Mouse (Mus musculus) forebrain, embryonic 12.5 days (tissue): ENCODE measurements at regions not wholly inside any gene's neighbourhood (a gene's known extent, or its start where the extent isn't known, plus 50 kb on each side); places are given as distances from the start of the nearest gene placed in this dataset.

Source experiments
- ATAC-seq: fragments of 200-750 bp; cut with Nextera tagmentation; 2 replicates; pipeline ENCODE4 v1.8.0; 2017; ENCODE audit warnings: moderate TSS enrichment; ENCODE audit not compliant: low FRiP score
- H3K27ac ChIP-seq: fragments of 300-500 bp; sonication (generic); 2 replicates; pipeline ENCODE4 v1.5.1; 2016; ENCODE audit warnings: mild to moderate bottlenecking
- H3K27me3 ChIP-seq: fragments of 300-500 bp; sonication (generic); 2 replicates; pipeline ENCODE4 v1.6.1; 2016; ENCODE audit warnings: mild to moderate bottlenecking
- H3K36me3 ChIP-seq: fragments of 300-500 bp; sonication (generic); replicated peaks from 2 replicates; pipeline ENCODE4 v1.6.1; 2016; ENCODE audit warnings: mild to moderate bottlenecking
- H3K4me1 ChIP-seq: fragments of 300-500 bp; sonication (generic); 2 replicates; pipeline ENCODE4 v1.6.1; 2016
- H3K4me2 ChIP-seq: fragments of 300-500 bp; sonication (generic); 2 replicates; pipeline ENCODE4 v1.6.1; 2016; ENCODE audit warnings: mild to moderate bottlenecking, moderate library complexity
- H3K4me3 ChIP-seq: fragments of 300-500 bp; sonication (generic); replicated peaks from 2 replicates; pipeline ENCODE4 v1.5.1; 2016; ENCODE audit warnings: mild to moderate bottlenecking
- H3K9ac ChIP-seq: fragments of 300-500 bp; sonication (generic); 2 replicates; pipeline ENCODE4 v1.6.1; 2016; ENCODE audit warnings: mild to moderate bottlenecking
- H3K9me3 ChIP-seq: fragments of 300-500 bp; sonication (generic); 2 replicates; pipeline ENCODE4 v1.6.1; 2016
- WGBS: fragments of 180-500 bp; shearing (Covaris S2); methylation state at CpG from one replicate; pipeline ENCODE4 v1.1.7; 2016; 5-methylcytosine and 5-hydroxymethylcytosine counted together

DNA sequence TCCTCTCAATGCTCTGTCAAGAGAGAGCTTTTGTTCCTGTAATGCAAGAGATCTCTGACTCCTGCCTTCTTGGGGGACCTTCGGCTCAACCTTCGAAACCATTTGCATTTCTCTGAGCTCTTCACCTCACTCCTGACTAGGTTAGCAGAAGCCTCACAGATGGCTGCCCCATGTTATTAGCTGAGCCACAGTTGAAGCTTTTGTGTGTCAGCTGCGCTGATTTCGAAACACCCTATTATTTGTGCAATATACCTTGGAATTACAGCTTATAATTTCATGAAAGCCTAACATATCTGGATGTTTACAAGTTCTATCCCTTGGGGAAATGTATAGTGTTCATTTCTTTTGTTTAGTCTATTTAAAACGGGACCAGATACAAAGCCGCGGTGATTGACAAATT is 338.7 kb upstream of the 4930535I16Rik start:
- peaks cover 66% of the 10 kb centered on the region for H3K27me3 ChIP-seq
- no peaks in the 10 kb centered on the region for H3K36me3 ChIP-seq
- 63% methylated on average over 7 of the region's 7 CpGs for WGBS
- peaks cover 38% of the 10 kb centered on the region for H3K4me1 ChIP-seq
- no peak for ATAC-seq
- H3K4me3 ChIP-seq: no peak overlapping the region
- H3K4me2 ChIP-seq: no peak overlapping the region
- H3K9ac ChIP-seq: no peak overlapping the region
- no peak overlapping the region for H3K27ac ChIP-seq
- H3K9me3 ChIP-seq: 0 out of 2 replicates have a peak, but pooled peaks cover under 1% of the 10 kb centered on the region

DNA sequence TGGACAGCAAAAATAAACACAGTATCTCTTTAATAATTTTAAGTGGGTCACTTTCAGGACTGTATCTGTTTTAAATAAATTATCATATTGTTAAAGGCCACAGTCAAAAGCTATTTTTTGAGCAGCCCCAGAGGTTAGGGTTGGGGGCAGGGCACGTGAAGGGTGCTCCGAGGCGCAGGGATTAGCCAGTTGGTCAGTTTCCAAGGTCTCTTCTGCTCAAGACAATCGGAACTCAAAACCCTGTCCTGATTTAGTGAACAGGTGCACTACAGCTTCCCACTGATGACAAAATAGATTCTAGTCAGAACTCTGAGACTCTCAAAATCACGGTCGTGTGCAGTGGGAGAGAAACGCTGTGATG is 337.3 kb upstream of the 4930535I16Rik start:
- no peaks in the 10 kb centered on the region for H3K36me3 ChIP-seq
- peak; percentile 51 for ATAC-seq
- H3K27me3 ChIP-seq: peaks cover 70% of the 10 kb centered on the region
- H3K9me3 ChIP-seq: no peaks in the 10 kb centered on the region
- peak overlapping the region; percentile 44; the same call in 1 of the 2 replicates for H3K4me2 ChIP-seq
- no peak overlapping the region for H3K9ac ChIP-seq
- H3K4me3 ChIP-seq: no peak overlapping the region
- H3K27ac ChIP-seq: no peak overlapping the region
- 17% methylated on average over 7 of the region's 7 CpGs for WGBS
- H3K4me1 ChIP-seq: peaks cover 38% of the 10 kb centered on the region

DNA sequence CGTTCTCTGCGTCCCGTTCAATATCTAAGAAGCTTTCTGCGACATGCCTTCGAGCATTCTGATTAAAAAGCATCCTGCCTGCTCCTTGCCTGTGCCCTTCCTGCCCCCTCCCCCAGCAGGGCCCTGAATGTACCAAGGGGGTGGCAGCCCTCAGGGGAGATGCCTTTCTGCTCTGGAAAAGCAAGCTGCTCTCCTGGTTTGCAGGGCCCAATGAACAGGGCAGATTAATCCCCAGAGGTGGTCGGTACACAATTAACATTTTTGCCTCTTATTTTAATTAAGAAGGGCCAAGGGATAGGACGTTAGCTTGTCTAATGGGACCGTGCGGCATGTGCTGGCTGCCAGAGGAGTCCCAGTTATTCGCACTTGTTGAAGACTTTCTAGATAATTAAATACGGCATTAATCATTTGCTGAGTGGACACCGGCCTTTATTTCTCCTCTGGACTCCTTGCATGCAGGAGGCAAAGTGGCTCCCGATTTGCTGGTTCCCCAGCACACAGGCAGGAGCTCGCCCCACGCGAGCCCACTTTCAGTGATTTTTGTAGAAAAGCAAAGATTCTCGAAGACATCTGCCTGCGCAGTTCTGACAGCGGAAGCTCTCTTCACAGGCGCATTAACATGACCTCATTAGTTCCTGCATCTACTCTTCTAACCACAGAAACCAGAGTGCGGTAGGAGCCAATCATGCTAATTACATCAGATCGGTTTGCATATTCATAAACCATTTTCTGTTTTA is 336.8 kb upstream of the 4930535I16Rik start:
- peak overlapping the region; percentile 56 for H3K27ac ChIP-seq
- H3K4me1 ChIP-seq: peaks cover 38% of the 10 kb centered on the region
- H3K4me3 ChIP-seq: no peak overlapping the region
- H3K27me3 ChIP-seq: peaks cover 72% of the 10 kb centered on the region
- no peaks in the 10 kb centered on the region for H3K9me3 ChIP-seq
- peak overlapping the region; percentile 44 for H3K4me2 ChIP-seq
- WGBS: 8% methylated on average over 22 of the region's 22 CpGs
- H3K36me3 ChIP-seq: no peaks in the 10 kb centered on the region
- H3K9ac ChIP-seq: peak overlapping the region; percentile 38; the same call in 1 of the 2 replicates
- peak; percentile 63 for ATAC-seq

DNA sequence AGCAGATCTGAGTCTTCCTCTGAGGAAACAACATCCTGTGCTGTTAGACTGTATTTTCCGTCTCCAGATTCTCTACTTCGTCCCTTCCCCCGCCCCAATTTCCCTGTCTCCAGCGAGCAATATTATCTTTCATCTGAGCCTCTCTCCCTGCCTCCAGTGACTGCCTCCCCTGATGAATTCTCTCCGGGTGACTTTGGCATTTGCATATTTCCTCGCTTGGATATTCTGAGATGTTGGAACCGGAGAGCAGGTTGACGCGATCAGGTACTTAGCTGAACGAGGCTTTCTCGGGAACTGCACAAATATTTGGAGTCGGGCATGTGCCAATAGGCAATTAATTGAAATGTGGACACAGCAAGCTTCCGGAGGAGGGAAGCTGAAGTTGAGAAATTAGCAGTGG is 323.8 kb upstream of the 4930535I16Rik start:
- Histone ChIP-seq H3K36me3 (no peaks in the 10 kb centered on the region), H3K4me2 (no peak overlapping the region), H3K9me3 (no peaks in the 10 kb centered on the region), H3K4me3 (no peak overlapping the region), H3K9ac (no peak overlapping the region), H3K4me1 (peaks cover 16% of the 10 kb centered on the region), H3K27ac (no peak overlapping the region), H3K27me3 (peaks cover 11% of the 10 kb centered on the region)
- ATAC-seq: no peak
- WGBS: 36% methylated on average over 13 of the region's 13 CpGs

DNA sequence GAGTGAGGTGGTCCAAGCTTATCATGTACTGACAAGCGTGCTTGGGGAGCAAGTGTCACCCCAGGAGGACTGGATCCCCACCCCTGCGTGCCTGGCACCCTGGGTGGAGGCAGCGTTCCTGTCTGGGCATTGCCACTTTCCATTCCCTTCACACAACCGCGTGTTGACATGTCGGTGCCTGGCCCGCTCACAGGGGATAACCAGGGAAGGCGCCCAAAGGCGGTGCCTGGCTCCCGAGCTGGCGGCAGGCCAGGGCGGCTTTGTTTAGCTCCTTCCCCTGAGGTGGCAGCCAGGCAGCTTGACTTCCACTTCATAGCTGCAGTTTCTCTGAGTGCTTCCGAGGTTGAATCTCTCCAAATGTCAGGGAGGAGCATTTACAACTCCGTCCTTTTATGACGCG is 318.7 kb upstream of the 4930535I16Rik start:
- 57% methylated on average over 16 of the region's 16 CpGs for WGBS
- no peak overlapping the region for H3K27ac ChIP-seq
- no peak for ATAC-seq
- no peak overlapping the region for H3K4me3 ChIP-seq
- no peaks in the 10 kb centered on the region; the same call in 1 of the 2 replicates for H3K9me3 ChIP-seq
- peaks cover 48% of the 10 kb centered on the region for H3K27me3 ChIP-seq
- no peak overlapping the region for H3K9ac ChIP-seq
- H3K36me3 ChIP-seq: no peaks in the 10 kb centered on the region
- peaks cover 15% of the 10 kb centered on the region for H3K4me1 ChIP-seq
- no peak overlapping the region for H3K4me2 ChIP-seq

DNA sequence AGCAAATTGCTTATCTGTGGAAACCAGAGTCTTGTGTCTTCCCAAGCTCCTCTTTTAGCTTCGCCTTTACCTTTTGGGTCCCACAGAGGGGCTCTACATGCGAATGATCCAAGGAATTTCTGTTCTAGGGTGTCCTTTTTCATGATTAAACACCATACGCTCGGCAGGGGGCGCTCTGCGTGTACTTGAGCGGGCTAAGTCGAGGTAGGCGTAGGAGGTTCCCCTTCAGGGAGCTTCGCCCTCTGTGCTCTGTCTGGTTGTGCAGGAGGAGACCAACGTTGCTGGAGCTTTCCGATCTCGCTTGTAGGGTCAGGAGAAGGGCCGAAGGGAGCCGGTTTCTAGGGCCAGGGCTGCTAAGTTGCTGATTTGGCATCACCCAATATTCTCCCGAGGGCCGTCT is 310.7 kb upstream of the 4930535I16Rik start:
- peak; percentile 73 for ATAC-seq

DNA sequence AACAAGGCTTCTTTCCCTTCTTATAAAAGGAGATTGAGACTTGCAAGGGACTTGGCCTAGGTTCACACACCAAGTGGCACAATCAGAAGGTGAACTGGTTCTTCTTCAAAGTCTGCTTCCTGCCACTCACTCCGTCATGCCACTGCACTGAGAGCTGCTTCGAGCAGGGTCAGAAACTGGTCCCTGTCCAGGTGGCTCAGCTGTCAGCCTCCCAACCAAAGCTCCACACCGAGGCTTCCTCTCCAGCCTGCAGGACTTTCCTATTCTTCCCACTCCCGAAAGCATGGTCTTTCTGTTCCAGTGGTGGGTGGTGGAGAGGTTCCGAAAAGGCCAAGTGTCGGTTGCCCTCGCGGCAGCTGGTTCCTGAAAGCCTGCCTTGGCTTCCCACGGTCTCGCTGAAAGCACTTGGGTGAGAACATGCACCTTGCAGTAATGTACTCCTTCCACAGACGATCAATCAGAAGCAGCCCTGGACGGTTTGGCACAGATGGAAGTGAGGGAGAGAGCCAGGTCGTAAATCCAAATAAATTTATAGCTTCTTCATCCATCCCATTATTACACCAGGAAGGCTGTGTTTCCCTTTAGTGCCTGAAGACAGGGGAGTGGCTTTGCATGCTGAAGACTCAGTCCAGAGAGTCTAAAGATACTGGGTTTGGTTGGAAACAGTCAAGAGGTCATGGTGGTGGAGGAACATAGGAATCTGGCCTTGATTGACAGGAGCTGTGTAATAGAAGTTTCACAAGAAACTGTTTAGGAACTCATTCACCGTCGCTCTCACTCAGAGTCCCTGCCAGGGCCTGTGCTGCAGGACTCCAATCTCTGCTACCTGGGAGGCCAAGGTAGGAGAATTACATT is 306.1 kb upstream of the 4930535I16Rik start:
- Histone ChIP-seq H3K4me1 (peaks cover 6% of the 10 kb centered on the region; the same call in 1 of the 2 replicates), H3K27me3 (peaks cover 43% of the 10 kb centered on the region), H3K4me3 (no peak overlapping the region), H3K27ac (no peak overlapping the region), H3K4me2 (no peak overlapping the region), H3K36me3 (no peaks in the 10 kb centered on the region), H3K9ac (no peak overlapping the region), H3K9me3 (no peaks in the 10 kb centered on the region)
- no peak for ATAC-seq
- 87% methylated on average over 15 of the region's 15 CpGs for WGBS

More for the DNA sequence above, 310.7 kb upstream of the 4930535I16Rik start:
- Histone ChIP-seq H3K4me3 (no peak overlapping the region), H3K27me3 (peaks cover 57% of the 10 kb centered on the region), H3K9ac (no peak overlapping the region), H3K36me3 (no peaks in the 10 kb centered on the region), H3K4me1 (peaks cover 6% of the 10 kb centered on the region; the same call in 1 of the 2 replicates), H3K27ac (no peak overlapping the region), H3K9me3 (no peaks in the 10 kb centered on the region; the same call in 1 of the 2 replicates), H3K4me2 (no peak overlapping the region)
- WGBS: 10% methylated on average over 17 of the region's 17 CpGs

DNA sequence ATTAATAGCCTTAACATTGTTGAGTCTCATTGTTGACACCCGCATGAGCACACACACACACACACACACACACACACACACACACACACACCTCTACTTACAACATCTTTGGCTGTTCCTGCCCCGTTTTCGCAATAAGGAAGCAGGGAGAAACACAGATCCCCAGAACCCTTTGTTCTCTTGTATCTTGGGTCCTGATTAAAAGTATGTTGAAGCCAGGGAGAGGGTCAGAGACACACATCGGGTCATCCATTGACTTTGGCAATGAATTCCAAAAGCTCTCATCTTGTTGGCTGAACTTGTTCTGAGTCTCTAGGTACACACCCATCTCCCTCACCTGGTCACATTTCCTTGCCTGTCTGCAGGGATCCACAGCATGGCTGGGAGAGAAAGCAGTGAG is 303.9 kb upstream of the 4930535I16Rik start:
- 86% methylated on average over 4 of the region's 4 CpGs for WGBS
- no peaks in the 10 kb centered on the region for H3K36me3 ChIP-seq
- H3K27ac ChIP-seq: no peak overlapping the region
- no peak overlapping the region for H3K4me2 ChIP-seq
- H3K9ac ChIP-seq: no peak overlapping the region
- H3K9me3 ChIP-seq: no peaks in the 10 kb centered on the region
- no peak overlapping the region for H3K4me3 ChIP-seq
- no peak for ATAC-seq
- peaks cover 32% of the 10 kb centered on the region for H3K27me3 ChIP-seq
- peaks cover 9% of the 10 kb centered on the region for H3K4me1 ChIP-seq

DNA sequence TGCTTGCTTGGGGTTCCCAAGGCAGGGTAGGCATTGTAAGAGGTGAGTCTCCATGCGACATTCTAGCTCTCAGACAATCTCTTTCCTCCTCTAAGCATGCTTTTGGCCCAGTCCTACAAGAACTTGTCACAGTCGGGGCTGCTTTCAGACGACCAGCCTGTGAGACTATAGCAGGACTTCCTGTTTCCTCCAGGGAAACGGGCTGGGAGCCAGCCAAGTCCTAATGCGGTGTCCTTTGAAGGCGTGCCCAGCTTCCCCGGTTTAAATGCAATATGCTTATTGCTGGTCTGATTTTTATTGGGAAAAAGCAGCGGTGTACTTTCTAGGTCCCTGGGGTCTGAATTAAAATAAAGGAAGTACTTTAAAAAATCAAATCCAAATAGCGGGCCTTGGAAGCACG is 299.4 kb upstream of the 4930535I16Rik start:
- ATAC-seq: no peak
- no peak overlapping the region for H3K9ac ChIP-seq
- H3K27me3 ChIP-seq: peaks cover 12% of the 10 kb centered on the region; the same call in 1 of the 2 replicates
- no peak overlapping the region for H3K4me2 ChIP-seq
- H3K36me3 ChIP-seq: no peaks in the 10 kb centered on the region
- no peaks in the 10 kb centered on the region for H3K9me3 ChIP-seq
- H3K27ac ChIP-seq: peak overlapping the region; percentile 20; the same call in 1 of the 2 replicates
- H3K4me3 ChIP-seq: no peak overlapping the region
- 46% methylated on average over 10 of the region's 10 CpGs for WGBS
- peaks cover 9% of the 10 kb centered on the region for H3K4me1 ChIP-seq

DNA sequence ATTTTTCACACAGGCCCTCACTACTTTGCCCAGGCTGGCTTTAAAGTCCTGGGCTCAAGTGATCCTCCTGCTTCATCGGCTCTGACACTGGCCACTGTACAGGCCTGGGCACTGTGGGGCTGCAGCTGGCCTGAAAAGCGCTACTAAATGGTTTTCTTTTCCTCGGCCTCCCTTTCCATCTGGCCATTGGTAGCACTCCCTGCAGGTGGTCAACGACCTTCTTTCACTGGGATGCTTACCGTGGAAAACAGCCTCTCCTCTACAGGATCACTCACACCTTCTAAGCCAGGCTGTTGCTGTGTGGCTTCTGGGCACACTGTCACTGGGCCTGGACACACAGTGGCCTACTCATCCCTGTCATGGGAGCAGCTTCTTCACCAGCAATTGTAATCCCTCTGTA is 298.5 kb upstream of the 4930535I16Rik start:
- Histone ChIP-seq H3K4me3 (no peak overlapping the region), H3K36me3 (no peaks in the 10 kb centered on the region), H3K27ac (no peak overlapping the region), H3K9ac (no peak overlapping the region), H3K4me2 (no peak overlapping the region), H3K27me3 (peaks cover 12% of the 10 kb centered on the region; the same call in 1 of the 2 replicates), H3K9me3 (no peaks in the 10 kb centered on the region), H3K4me1 (peaks cover 9% of the 10 kb centered on the region)
- no peak for ATAC-seq
- 21% methylated on average over 5 of the region's 5 CpGs for WGBS

DNA sequence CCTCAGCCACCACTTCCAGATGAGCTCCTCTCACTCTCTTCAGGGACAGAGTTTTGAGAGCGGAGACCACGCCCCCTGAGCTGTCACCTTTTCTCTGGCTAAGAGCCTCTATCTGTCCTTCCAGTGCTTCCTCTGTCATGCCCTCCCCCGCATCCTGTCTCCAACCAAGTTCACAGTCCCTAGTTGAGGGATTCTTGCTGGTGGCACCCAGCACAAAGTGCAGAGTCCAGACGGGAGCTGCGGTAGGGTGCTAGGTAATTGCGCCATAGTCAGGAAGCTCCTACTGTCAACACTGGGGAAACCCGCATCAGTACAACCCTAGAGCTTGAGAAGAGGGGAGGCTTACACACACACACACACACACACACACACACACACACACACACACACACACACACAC is 297.3 kb upstream of the 4930535I16Rik start:
- Histone ChIP-seq H3K4me1 (peaks cover 9% of the 10 kb centered on the region), H3K36me3 (no peaks in the 10 kb centered on the region), H3K9ac (no peak overlapping the region), H3K4me2 (no peak overlapping the region), H3K4me3 (no peak overlapping the region), H3K9me3 (no peaks in the 10 kb centered on the region), H3K27me3 (0 out of 2 replicates have a peak, but pooled peaks cover 8% of the 10 kb centered on the region), H3K27ac (no peak overlapping the region)
- ATAC-seq: no peak
- 89% methylated on average over 7 of the region's 7 CpGs for WGBS

DNA sequence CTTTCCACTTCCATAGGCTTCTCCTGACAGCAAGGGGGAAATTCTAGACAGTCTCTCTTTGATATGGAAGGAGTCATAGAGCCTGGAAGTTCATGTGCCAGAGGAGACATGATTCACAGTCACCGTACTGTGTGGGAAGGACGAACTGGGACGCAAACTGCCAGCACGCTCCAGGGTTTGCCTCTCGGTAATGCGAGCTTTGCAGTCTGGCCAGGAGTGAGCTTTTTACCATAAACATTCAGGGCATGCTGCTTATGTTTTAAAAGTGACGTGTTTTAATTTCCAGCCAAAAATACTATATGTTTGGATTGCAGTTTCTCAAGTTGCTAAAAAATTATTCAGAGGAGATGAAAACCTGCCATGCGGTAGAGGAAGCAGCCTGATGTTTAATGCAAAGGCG is 292.3 kb upstream of the 4930535I16Rik start:
- H3K27me3 ChIP-seq: 0 out of 2 replicates have a peak, but pooled peaks cover 5% of the 10 kb centered on the region
- no peak overlapping the region for H3K27ac ChIP-seq
- 91% methylated on average over 9 of the region's 9 CpGs for WGBS

More for the DNA sequence above, 292.3 kb upstream of the 4930535I16Rik start:
- H3K9ac ChIP-seq: no peak overlapping the region
- no peak overlapping the region for H3K4me3 ChIP-seq
- no peak overlapping the region for H3K4me2 ChIP-seq
- H3K9me3 ChIP-seq: no peaks in the 10 kb centered on the region
- H3K4me1 ChIP-seq: no peaks in the 10 kb centered on the region
- no peaks in the 10 kb centered on the region for H3K36me3 ChIP-seq
- ATAC-seq: no peak
